Mouse (Mus musculus) liver, embryonic 12.5 days (tissue): ENCODE data around the gene Atp10a. TPM values are rescaled to one million over a fixed set of nuclear protein-coding genes. Genes with fewer than 3 reads are reported as not detected.

ENCODE experiments used
- ATAC-seq: fragments of 200-750 bp; cut with Nextera tagmentation; 2 replicates; pipeline ENCODE4 v1.8.0; 2017; ENCODE audit warnings: moderate number of reproducible peaks, mild to moderate bottlenecking, moderate library complexity
- H3K27ac ChIP-seq: fragments of 300-500 bp; sonication (generic); 2 replicates; pipeline ENCODE4 v1.5.1; 2016; ENCODE audit warnings: mild to moderate bottlenecking
- H3K27me3 ChIP-seq: fragments of 300-500 bp; sonication (generic); replicated peaks from 2 replicates; pipeline ENCODE4 v1.6.1; 2016; ENCODE audit warnings: mild to moderate bottlenecking, moderate library complexity
- H3K36me3 ChIP-seq: fragments of 300-500 bp; sonication (generic); 2 replicates; pipeline ENCODE4 v1.6.1; 2016; ENCODE audit warnings: mild to moderate bottlenecking, moderate library complexity
- H3K4me1 ChIP-seq: fragments of 300-500 bp; sonication (generic); 2 replicates; pipeline ENCODE4 v1.6.1; 2016
- H3K4me2 ChIP-seq: fragments of 300-500 bp; sonication (generic); 2 replicates; pipeline ENCODE4 v1.6.1; 2016; ENCODE audit warnings: mild to moderate bottlenecking, moderate library complexity
- H3K4me3 ChIP-seq: fragments of 300-500 bp; sonication (generic); 2 replicates; pipeline ENCODE4 v1.5.1; 2016; ENCODE audit warnings: mild to moderate bottlenecking, moderate library complexity
- H3K9ac ChIP-seq: fragments of 300-500 bp; sonication (generic); 2 replicates; pipeline ENCODE4 v1.6.1; 2016; ENCODE audit warnings: mild to moderate bottlenecking, moderate library complexity
- H3K9me3 ChIP-seq: fragments of 300-500 bp; sonication (generic); replicated peaks from 2 replicates; pipeline ENCODE4 v1.6.1; 2016; ENCODE audit warnings: mild to moderate bottlenecking, moderate library complexity
- WGBS: fragments of 180-500 bp; shearing (Covaris S2); methylation state at CpG from one replicate; pipeline ENCODE4 v1.1.7; 2016; ENCODE audit not compliant: insufficient replicate concordance; 5-methylcytosine and 5-hydroxymethylcytosine counted together
- polyA plus RNA-seq: library from polyadenylated mRNA; unstranded; fragments of >200 nt; fragmentation: Nextera tagmentation; extraction: Ambion mirVana; gene quantifications from 2 replicates; pipeline ENCODE4 v1.2.1, GENCODE M21; 2016

Gene Atp10a
- 1.8 and 2.0 TPM in 2 replicates for polyA plus RNA-seq

- Histone ChIP-seq H3K4me1 (no peaks in the 10 kb centered on the region), H3K27ac (no peak within 1 kb of the TSS), H3K9me3 (no peaks in the 10 kb centered on the region), H3K9ac (no peak within 1 kb of the TSS), H3K36me3 (no peaks in the 10 kb centered on the region), H3K27me3 (peaks cover 28% of the 10 kb centered on the region), H3K4me2 (no peak within 1 kb of the TSS), H3K4me3 (no peak within 1 kb of the TSS)
- ATAC-seq, result no peak
- WGBS, result 67% methylated on average over 6 of the region's 6 CpGs
Observed at GRCm38 (mm10) chr7:58655866-58656265, at the start of gene Atp10a. Atp10a (plus strand) TSS chr7:58656166.

- no peak for ATAC-seq
- H3K27ac ChIP-seq, result no peak overlapping the region
- no peak overlapping the region for H3K9ac ChIP-seq
- H3K4me2 ChIP-seq, result no peak overlapping the region
- WGBS, result 59% methylated on average over 1 of the region's 1 CpGs
- no peaks in the 10 kb centered on the region for H3K36me3 ChIP-seq
- no peaks in the 10 kb centered on the region for H3K4me1 ChIP-seq
- H3K27me3 ChIP-seq, result no peaks in the 10 kb centered on the region
- H3K9me3 ChIP-seq, result no peaks in the 10 kb centered on the region
- H3K4me3 ChIP-seq, result no peak overlapping the region
Observed at GRCm38 (mm10) chr7:58618048-58618447, 37.9 kb upstream of the Atp10a start.

- Histone ChIP-seq H3K9ac (no peak overlapping the region), H3K27me3 (no peaks in the 10 kb centered on the region), H3K4me2 (no peak overlapping the region), H3K4me3 (no peak overlapping the region), H3K27ac (no peak overlapping the region), H3K4me1 (no peaks in the 10 kb centered on the region), H3K36me3 (no peaks in the 10 kb centered on the region), H3K9me3 (no peaks in the 10 kb centered on the region)
- ATAC-seq, result no peak
- 71% methylated on average over 9 of the region's 9 CpGs for WGBS
Observed at GRCm38 (mm10) chr7:58626305-58627155, 29.4 kb upstream of the Atp10a start.

GRCm38 (mm10) chr7:58627381-58627780 is 28.6 kb upstream of the Atp10a start:
- no peaks in the 10 kb centered on the region for H3K9me3 ChIP-seq
- H3K4me1 ChIP-seq, result no peaks in the 10 kb centered on the region
- H3K36me3 ChIP-seq, result no peaks in the 10 kb centered on the region
- H3K4me3 ChIP-seq, result no peak overlapping the region
- no peaks in the 10 kb centered on the region for H3K27me3 ChIP-seq
- H3K4me2 ChIP-seq, result no peak overlapping the region
- ATAC-seq, result no peak
- H3K9ac ChIP-seq, result no peak overlapping the region
- 64% methylated on average over 1 of the region's 1 CpGs for WGBS
- H3K27ac ChIP-seq, result no peak overlapping the region

GRCm38 (mm10) chr7:58629233-58629632 is 26.7 kb upstream of the Atp10a start:
- Histone ChIP-seq H3K27me3 (no peaks in the 10 kb centered on the region), H3K27ac (no peak overlapping the region), H3K9ac (no peak overlapping the region), H3K4me3 (no peak overlapping the region), H3K36me3 (no peaks in the 10 kb centered on the region), H3K9me3 (no peaks in the 10 kb centered on the region), H3K4me2 (no peak overlapping the region), H3K4me1 (no peaks in the 10 kb centered on the region)
- whole genome bisulfite sequencing, result 64% methylated on average over 2 of the region's 2 CpGs
- ATAC-seq, result no peak

- H3K4me2 ChIP-seq, result no peak overlapping the region
- H3K9me3 ChIP-seq, result no peaks in the 10 kb centered on the region
- no peaks in the 10 kb centered on the region for H3K4me1 ChIP-seq
- H3K4me3 ChIP-seq, result no peak overlapping the region
- H3K27ac ChIP-seq, result no peak overlapping the region
- WGBS, result 34% methylated on average over 1 of the region's 1 CpGs
- H3K36me3 ChIP-seq, result no peaks in the 10 kb centered on the region
- ATAC-seq, result no peak
- H3K27me3 ChIP-seq, result no peaks in the 10 kb centered on the region
- no peak overlapping the region for H3K9ac ChIP-seq
Observed at GRCm38 (mm10) chr7:58633683-58634082, 22.3 kb upstream of the Atp10a start.

GRCm38 (mm10) chr7:58639676-58640075 is 16.3 kb upstream of the Atp10a start:
- Histone ChIP-seq H3K4me1 (no peaks in the 10 kb centered on the region), H3K36me3 (no peaks in the 10 kb centered on the region), H3K9me3 (no peaks in the 10 kb centered on the region), H3K4me2 (no peak overlapping the region), H3K27ac (no peak overlapping the region), H3K4me3 (no peak overlapping the region), H3K9ac (no peak overlapping the region), H3K27me3 (no peaks in the 10 kb centered on the region)
- no peak for ATAC-seq
- 83% methylated on average over 2 of the region's 2 CpGs for WGBS

- no peak overlapping the region for H3K9ac ChIP-seq
- 68% methylated on average over 4 of the region's 4 CpGs for WGBS
- H3K36me3 ChIP-seq, result no peaks in the 10 kb centered on the region
- no peaks in the 10 kb centered on the region for H3K4me1 ChIP-seq
- no peaks in the 10 kb centered on the region for H3K27me3 ChIP-seq
- H3K27ac ChIP-seq, result no peak overlapping the region
- H3K4me2 ChIP-seq, result no peak overlapping the region
- H3K4me3 ChIP-seq, result no peak overlapping the region
- H3K9me3 ChIP-seq, result no peaks in the 10 kb centered on the region
- ATAC-seq, result no peak
Observed at GRCm38 (mm10) chr7:58640456-58640855, 15.5 kb upstream of the Atp10a start.

- no peak for ATAC-seq
Observed at GRCm38 (mm10) chr7:58641916-58642315, 14.1 kb upstream of the Atp10a start.

GRCm38 (mm10) chr7:58647404-58647803 is 8.6 kb upstream of the Atp10a start:
- no peak overlapping the region for H3K27ac ChIP-seq
- no peak for ATAC-seq
- no peaks in the 10 kb centered on the region for H3K27me3 ChIP-seq
- WGBS, result 31% methylated on average over 1 of the region's 1 CpGs
- no peak overlapping the region for H3K4me2 ChIP-seq
- H3K36me3 ChIP-seq, result no peaks in the 10 kb centered on the region
- no peak overlapping the region for H3K4me3 ChIP-seq
- no peaks in the 10 kb centered on the region for H3K4me1 ChIP-seq
- no peaks in the 10 kb centered on the region for H3K9me3 ChIP-seq
- no peak overlapping the region for H3K9ac ChIP-seq

More at GRCm38 (mm10) chr7:58641916-58642315, 14.1 kb upstream of the Atp10a start:
- no peak overlapping the region for H3K9ac ChIP-seq
- WGBS, result 74% methylated on average over 3 of the region's 3 CpGs
- H3K27ac ChIP-seq, result no peak overlapping the region
- no peaks in the 10 kb centered on the region for H3K36me3 ChIP-seq
- H3K4me3 ChIP-seq, result no peak overlapping the region
- no peaks in the 10 kb centered on the region for H3K9me3 ChIP-seq
- H3K27me3 ChIP-seq, result no peaks in the 10 kb centered on the region
- no peaks in the 10 kb centered on the region for H3K4me1 ChIP-seq
- no peak overlapping the region for H3K4me2 ChIP-seq

- Histone ChIP-seq H3K27me3 (peaks cover 28% of the 10 kb centered on the region), H3K27ac (peak overlapping the region; percentile 14; the same call in 1 of the 2 replicates), H3K9ac (peak overlapping the region; percentile 44), H3K4me2 (peak overlapping the region; percentile 73), H3K36me3 (no peaks in the 10 kb centered on the region), H3K4me1 (no peaks in the 10 kb centered on the region), H3K9me3 (no peaks in the 10 kb centered on the region), H3K4me3 (peak overlapping the region; percentile 60)
- ATAC-seq, result peak; percentile 81
- WGBS, result under 1% methylated on average over 74 of the region's 81 CpGs
Observed at GRCm38 (mm10) chr7:58657913-58658789, 2.2 kb downstream of the Atp10a start.
